Mouse (Mus musculus): ENCODE measurements around the gene Kcnmb1.
A peak's percentile ranks its signal among the peaks of the same experiment; 100 is the strongest.

Kcnmb1 gene

GRCm38 (mm10) chr11:33962688-33963407, at the start of gene Kcnmb1:
Kcnmb1 (plus strand) TSS chr11:33963013.
- DNase-seq (ENCODE audit: low spot score) = no peak

- no peak for DNase-seq (ENCODE audit: low spot score)
Observed at GRCm38 (mm10) chr11:33913061-33913460, 49.8 kb upstream of the Kcnmb1 start.

GRCm38 (mm10) chr11:33914216-33914615, 48.6 kb upstream of the Kcnmb1 start:
- no peak for DNase-seq (ENCODE audit: low spot score)

GRCm38 (mm10) chr11:33917574-33917973, 45.2 kb upstream of the Kcnmb1 start:
- peak; percentile 41 for DNase-seq (ENCODE audit: low spot score)

- DNase-seq (ENCODE audit: low spot score) = no peak
Observed at GRCm38 (mm10) chr11:33918424-33918823, 44.4 kb upstream of the Kcnmb1 start.

GRCm38 (mm10) chr11:33919826-33920225, 43.0 kb upstream of the Kcnmb1 start:
- DNase-seq (ENCODE audit: low spot score) = no peak

- no peak for DNase-seq (ENCODE audit: low spot score)
Observed at GRCm38 (mm10) chr11:33921451-33921850, 41.4 kb upstream of the Kcnmb1 start.

- DNase-seq (ENCODE audit: low spot score) = no peak
Observed at GRCm38 (mm10) chr11:33923031-33923430, 39.8 kb upstream of the Kcnmb1 start.

- DNase-seq (ENCODE audit: low spot score) = no peak
Observed at GRCm38 (mm10) chr11:33925778-33926177, 37.0 kb upstream of the Kcnmb1 start.

- no peak for DNase-seq (ENCODE audit: low spot score)
Observed at GRCm38 (mm10) chr11:33926551-33926950, 36.3 kb upstream of the Kcnmb1 start.

GRCm38 (mm10) chr11:33927321-33927720, 35.5 kb upstream of the Kcnmb1 start:
- no peak for DNase-seq (ENCODE audit: low spot score)

GRCm38 (mm10) chr11:33927836-33928235, 35.0 kb upstream of the Kcnmb1 start:
- DNase-seq (ENCODE audit: low spot score) = no peak

- DNase-seq (ENCODE audit: low spot score) = no peak
Observed at GRCm38 (mm10) chr11:33928658-33929057, 34.2 kb upstream of the Kcnmb1 start.

GRCm38 (mm10) chr11:33929412-33929811, 33.4 kb upstream of the Kcnmb1 start:
- DNase-seq (ENCODE audit: low spot score) = no peak

GRCm38 (mm10) chr11:33931836-33932385, 30.9 kb upstream of the Kcnmb1 start:
- no peak for DNase-seq (ENCODE audit: low spot score)

GRCm38 (mm10) chr11:33932386-33933111, 30.3 kb upstream of the Kcnmb1 start:
- DNase-seq (ENCODE audit: low spot score) = no peak

GRCm38 (mm10) chr11:33934286-33934685, 28.5 kb upstream of the Kcnmb1 start:
- peak; percentile 50 for DNase-seq (ENCODE audit: low spot score)

GRCm38 (mm10) chr11:33937641-33938040, 25.2 kb upstream of the Kcnmb1 start:
- no peak for DNase-seq (ENCODE audit: low spot score)

GRCm38 (mm10) chr11:33938561-33939274, 24.1 kb upstream of the Kcnmb1 start:
- DNase-seq (ENCODE audit: low spot score) = no peak

- no peak for DNase-seq (ENCODE audit: low spot score)
Observed at GRCm38 (mm10) chr11:33939456-33940113, 23.2 kb upstream of the Kcnmb1 start.

GRCm38 (mm10) chr11:33943565-33943964, 19.2 kb upstream of the Kcnmb1 start:
- no peak for DNase-seq (ENCODE audit: low spot score)

Data from testis, postnatal 14 days (tissue).